Mouse (Mus musculus): Measurements from ENCODE around the gene Rgl2.

GRCm38 (mm10) chr17:33932448-33932847 is 3.1 kb downstream of the Rgl2 start:
- no peak for TF ChIP-seq CTCF (IDR thresholded peaks at IDR 0.05; ENCODE audit: low read depth, low read length)
- no peak for TF ChIP-seq GATA1 (IDR thresholded peaks at IDR 0.05; ENCODE audit: borderline replicate concordance, low read length)

Data from G1E (cell line).